Mouse (Mus musculus) cortical plate, adult 2 months (tissue): ENCODE results near the gene Fndc8.

Experiments used
- CTCF ChIP-seq: fragments of 200-500 bp; IDR thresholded peaks from 2 replicates; pipeline ENCODE4 v1.5.1; 2011; ENCODE audit warnings: mild to moderate bottlenecking, control low read depth, low read length; ENCODE audit not compliant: insufficient read depth; ENCODE audit errors: extremely low read depth
- POLR2A ChIP-seq: fragments of 200-500 bp; IDR thresholded peaks from 2 replicates; pipeline ENCODE4 v1.6.1; 2011; ENCODE audit warnings: mild to moderate bottlenecking, low read length, control low read depth; ENCODE audit not compliant: insufficient read depth; ENCODE audit errors: extremely low read depth

GRCm38 (mm10) chr11:82874924-82875323, 17.0 kb upstream of the Fndc8 start:
- TF ChIP-seq CTCF (no peak), POLR2A (no peak)
